Mouse (Mus musculus) layer of hippocampus, adult 8-10 months (tissue): ENCODE measurements at regions not wholly inside any gene's neighbourhood (a gene's known extent, or its start where the extent isn't known, plus 50 kb on each side); places are given as distances from the start of the nearest gene placed in this dataset.

Source experiments
- DNase-seq, 2 experiments: peaks; one replicate each; pipeline ENCODE4 v3.0.0; 2022; ENCODE audit warnings: low spot score in 2 of 2

DNA sequence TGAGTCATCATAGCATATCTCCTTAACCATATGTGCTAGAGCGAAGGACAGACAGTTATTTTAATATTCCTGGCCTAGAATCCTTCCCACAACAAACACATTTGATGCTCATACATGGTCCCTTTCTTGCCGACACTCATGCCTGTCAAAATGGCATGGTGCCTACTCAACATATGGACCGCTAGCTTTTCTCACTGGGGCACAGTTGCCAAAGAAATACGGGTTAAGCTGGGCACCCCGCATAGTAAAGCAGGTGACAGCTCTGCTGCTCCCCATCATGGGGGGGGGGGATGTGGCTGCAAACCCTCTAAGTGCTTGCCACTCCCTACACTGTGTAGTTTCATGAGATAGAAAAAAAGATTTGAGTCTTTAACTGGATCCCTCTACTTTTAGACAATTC lies 90.7 kb upstream of the Galnt5 start:
- peak; percentile 17 to 45 for DNase-seq

DNA sequence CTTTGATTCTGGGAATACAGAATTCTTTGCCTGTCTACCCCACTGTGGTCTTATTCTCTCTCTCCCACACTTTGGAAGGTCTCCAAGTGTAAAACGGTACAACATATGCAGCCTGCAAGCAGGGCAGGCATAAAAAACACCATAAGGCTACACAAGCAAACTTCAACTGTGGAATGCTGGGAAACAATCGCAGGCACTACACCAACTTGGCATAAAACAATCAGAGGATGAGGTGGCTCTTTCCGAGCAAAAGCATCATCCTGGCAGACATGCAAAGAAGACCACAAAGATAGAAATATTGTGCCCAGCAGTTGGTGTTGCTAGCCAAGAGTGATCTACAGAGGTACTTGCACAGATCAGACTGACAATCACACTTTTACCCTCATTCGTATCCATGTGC lies 88.0 kb upstream of the Galnt5 start:
- peak; percentile 55 to 57 for DNase-seq

DNA sequence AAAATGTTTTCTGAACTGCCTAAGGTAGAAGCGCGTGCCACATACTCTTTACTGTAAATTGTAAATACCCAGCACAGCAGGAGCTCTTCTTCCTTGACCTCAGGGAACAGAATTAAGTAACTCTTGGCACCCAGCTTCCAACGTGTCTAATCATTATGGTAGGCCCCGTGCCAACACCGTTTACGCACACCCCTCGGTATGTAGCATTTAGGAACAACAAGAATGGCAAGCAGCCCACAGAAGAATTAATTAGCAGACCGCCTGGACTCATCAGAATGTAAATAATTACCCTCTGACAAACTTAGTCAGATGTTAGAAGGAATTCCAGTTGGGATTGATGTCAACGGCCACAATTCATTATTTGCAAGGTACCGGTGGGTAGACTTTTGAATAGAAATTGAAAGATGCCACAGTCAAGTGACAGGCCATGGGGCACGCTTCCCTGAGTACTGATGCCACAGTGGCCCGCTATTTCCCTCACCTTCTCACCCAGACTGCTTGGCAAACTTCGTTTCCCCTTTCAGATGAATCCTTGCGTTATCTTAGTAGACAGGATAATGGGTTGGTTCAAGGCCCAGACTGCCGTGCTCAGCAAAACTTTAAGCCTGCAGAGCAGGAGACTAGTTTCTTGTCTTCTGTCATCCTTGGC lies 81.2 kb upstream of the Galnt5 start:
- DNase-seq: no peak

DNA sequence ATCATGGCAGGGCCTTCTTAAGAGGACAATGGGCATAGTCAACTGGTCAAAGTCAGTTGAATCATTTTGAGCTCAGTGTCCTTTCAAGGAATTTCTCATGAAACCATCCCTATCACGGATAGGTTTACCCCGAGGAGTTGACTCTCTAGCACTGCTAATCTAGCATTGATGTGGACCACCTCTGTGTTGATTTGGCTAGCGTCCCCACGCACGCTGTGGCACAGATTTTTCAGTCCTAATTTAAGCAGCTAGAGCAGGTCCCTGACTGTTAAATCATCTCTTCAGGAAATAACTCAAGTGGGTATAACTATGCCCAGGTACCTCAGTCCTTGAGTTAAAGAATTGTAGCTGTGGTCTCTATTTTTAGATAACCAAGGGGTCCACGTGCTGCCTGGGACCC lies 80.0 kb upstream of the Galnt5 start:
- DNase-seq: no peak

DNA sequence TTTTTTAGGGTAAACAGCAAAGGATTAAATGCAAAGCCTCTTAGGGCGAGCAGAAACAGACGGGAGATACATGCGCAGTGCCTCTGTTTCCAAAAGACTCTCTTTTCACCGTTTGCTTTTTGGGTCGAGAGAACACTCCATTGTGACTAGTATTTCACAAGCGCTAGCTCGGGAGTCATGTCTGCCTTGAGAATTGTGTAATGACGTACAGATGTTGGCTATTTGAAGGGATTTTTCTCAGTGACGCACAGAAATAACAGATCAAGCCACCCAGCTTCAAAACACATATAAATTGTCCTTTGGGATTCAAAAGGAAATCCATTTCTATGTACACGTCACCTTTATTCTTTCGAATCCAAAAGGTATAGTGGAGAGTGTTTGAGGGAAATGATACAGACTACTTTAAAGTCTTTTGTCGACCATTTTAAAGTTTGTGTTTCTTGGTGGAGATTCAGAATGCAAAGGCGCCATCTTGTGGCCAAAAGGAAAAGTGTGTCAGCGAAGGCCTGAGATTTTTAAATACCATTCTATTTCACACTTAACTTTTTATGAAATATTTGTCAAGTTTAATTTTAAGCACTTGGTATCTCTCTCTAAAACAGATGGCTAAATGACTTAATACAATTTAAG lies 78.5 kb upstream of the Galnt5 start:
- peak in 1 of 2 experiments; percentile 64 for DNase-seq

DNA sequence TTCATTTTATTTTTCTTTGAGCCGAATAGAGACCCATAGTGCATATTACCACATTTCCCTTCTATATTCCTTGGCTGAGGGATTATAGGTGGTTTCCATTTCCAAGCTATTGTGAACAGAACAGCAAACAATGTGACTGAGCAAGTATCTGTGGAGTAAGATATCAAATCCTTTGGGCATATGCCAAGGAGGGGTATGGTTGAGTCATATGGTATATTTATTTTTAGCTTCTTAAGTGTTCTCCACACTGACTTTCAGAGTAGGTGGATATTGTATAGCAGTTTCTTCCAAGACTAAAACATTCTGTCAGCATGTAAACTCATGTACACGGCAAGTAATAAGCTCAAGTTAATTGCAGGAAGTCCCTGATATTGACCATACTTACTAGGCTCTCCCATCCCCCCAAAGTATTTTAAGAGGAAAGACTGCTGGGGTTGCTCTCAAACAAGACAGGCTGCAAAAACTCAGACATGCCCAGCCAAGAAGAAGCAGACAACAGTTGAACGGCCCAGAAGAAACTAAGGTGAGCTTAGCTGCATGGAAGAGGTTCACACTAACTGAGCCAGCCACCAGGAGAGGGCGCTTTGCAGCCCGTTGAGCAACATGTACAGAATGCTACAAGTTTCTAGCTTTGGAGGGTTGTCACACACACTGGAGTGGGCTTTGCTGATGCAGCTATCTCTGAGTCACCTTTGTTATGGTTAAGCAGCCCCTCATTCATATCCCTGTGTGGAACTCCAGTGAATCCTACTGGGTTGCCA lies 63.4 kb upstream of the Galnt5 start:
- no peak for DNase-seq
